Mouse (Mus musculus) spleen, postnatal 4 days (tissue): ENCODE results near the gene Pfn1.

Source experiments
- DNase-seq, 2 experiments: peaks; one replicate each; pipeline ENCODE4 v3.0.0; 2022; ENCODE audit warnings: low spot score in 2 of 2

Pfn1 gene

DNA sequence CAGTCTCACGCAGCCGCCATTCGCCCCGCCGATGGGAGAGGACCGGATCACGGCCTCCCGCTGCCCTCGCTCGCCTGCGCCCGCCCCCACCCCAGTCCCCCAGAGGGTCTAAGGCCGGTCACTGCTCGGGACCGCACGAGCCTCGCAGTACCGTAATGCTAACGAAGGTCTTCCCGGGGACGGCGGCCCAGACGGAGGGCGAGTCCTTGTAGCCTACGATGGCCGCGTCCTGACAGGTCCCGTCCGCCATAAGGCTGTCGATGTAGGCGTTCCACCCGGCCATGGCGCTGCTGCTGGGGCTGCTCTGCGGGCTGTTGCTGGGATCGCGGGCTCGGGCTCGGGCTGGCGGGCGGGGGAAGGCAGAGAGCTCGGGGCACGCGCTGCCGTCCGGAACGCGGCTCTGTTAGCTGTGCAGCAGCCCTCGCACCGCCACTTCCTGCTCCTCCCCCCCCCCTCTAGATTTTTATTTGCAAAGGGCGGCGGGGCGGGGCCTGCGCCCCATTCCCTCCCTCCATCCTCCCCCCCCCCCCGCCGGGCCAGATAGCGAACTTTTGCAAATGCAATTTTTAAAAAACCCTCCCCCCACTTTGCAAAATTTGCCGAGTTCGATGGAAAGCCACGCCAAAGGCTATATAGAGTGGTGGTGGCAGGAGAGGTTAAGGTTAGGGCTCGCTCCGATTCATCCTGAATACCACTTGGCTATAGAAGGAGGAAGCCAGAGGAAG is at the start of gene Pfn1:
Gene Pfn1 (minus strand): TSS at position 447 of the 725 bp plus-strand sequence.
- DNase-seq: peak; percentile 78 to 90

DNA sequence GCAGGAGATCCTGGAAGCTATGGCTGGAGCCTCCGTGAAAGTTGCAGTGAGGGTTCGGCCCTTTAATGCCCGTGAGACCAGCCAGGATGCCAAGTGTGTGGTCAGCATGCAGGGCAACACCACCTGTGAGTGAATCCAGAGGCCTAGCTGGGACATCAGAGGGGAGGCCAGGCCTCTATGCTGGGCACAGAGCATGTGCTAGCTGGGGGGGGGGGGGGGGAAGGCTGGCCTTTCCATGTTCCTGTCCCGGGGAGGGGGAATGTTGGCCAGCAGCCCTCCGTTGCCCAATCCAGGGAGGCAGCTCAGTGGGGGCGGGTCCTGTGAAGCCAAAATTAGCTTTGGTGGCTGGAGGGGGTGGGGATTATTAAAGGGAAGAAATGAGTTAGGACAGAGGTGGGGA is 48.3 kb upstream of the Pfn1 start:
- no peak for DNase-seq

DNA sequence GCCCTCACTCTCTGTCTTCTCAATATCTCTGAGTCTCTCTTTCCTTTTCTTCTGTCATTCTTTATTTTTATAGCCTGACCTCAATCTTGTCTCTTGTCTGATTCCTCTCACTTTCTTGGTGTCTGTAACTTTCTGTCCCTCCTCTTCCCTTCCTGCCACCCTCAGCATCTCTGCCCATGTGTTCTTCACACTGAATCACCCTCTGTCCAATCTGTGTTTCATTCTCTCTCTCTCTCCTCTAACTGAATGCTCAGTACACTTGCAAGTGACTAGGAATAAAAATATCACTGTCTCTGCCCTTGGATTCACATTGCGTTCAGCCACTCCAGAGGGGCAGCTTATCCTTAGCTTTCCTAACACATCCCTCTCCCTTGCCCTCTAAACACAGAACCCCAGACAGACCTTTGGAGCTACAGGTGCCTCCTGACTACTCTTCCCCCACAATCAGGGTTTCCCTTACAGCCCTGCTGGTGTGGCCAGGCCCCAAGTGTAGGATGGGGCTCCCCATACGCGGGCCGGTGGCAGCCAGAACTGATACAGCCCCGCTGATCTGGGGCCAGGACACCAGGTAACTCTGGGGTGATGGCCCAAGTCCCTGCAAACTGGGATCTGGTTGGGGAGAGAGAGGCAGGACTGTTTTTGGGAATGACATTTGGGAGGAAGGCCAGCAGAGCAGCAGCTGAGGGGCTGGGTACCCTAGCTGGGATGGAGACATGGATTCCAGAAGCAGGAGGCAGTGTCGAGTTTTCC is 47.7 kb upstream of the Pfn1 start:
- no peak for DNase-seq

DNA sequence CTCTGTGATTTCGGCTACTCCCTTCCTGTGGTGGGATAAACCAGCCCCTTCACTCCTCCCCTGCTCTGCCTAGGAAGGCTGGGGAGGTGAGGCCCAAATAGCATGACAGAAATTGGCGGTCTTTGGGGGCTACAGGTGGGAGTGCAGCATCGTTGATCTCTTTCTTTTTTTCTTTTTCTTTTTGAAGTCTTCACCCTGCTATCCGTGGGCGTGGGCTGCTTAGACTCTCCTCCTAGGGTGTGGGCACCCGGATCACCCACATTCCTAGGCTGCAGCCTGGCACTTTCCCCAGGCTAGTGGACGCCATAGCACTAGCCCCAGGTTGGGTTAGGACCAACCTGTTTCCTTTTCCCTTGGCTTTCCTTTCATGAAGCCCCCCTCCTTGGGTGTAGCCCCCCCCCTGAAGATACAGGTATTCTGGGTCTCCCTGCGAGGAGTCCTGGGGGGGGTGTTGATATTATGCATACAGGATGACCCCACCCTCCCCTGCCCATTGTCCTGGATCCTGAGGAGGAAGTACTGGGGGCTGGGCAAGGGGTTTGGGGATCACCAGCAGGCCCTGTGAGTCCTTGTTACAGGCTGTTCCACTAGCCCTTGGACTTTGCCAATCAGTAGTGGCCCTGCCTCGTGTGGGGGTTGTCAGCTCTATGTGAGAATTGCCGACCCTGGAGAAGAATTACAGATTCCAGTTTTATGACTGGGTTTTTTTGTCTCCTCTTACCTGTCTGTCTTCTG is 46.9 kb upstream of the Pfn1 start:
- DNase-seq: no peak

DNA sequence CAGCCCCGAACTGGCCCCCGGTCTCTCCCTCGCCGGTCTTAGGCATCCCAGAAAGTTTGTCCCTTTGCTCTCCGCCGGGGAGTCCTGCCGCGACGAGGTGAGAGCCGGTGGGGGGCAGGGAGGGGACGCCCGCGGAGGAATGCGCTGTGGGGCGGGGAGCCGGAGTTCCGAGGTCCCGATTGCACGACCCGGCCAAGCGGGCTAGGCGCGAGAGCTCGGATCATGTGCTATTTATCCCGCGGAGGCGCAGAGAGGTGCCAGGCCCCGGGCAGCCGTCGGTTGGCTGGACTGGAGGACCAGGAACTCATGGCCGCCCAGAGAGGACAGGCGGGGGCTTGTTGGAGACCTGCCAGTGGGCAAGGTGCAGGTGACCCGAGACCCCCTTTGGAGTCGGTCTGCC is 46.2 kb upstream of the Pfn1 start:
- DNase-seq: peak; percentile 47 to 84

DNA sequence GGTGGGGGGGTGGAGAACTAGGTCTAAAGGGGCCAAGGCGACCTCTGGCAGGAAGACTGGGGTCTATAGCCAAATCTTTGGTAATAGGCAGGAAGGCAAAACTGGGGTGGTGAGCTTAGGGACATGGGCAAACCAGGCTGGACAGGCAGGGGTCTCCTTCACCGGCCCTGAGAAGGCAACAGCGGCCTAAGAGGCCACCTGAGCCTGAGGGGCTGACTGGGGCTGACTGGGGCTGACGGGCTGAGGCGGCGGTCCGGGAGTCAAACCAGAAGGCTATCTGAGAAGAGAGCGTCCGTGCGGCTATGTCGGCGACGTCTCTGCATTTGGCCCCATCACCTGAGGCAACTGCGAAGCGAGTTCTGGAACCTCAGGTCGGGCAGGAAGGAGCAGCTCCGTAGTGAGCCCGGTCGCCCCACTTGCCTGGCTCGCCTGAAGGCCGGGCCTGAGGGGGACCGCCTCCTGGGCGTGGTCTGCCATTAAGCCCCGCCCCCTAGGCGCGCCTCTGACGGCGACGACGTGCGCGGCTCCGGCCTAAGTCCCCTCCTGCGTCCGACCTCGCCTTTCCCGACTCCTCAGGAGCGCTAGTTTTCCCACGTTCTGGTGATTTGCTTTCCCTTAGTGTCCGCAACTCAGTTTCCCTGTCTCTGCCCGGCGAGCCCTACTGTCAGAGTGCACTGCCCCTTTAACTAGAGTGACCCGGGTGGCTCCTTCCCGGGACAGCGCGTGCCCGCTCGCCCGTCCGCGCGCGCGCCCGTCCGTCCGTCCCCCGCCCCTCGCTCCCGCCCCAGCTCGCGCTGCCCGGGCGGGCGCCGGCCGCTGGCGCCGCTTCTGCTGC is 45.5 kb upstream of the Pfn1 start, which contains the start of the genes Inca1 and Kif1c:
Gene Inca1 (minus strand): TSS at position 434 of the 835 bp plus-strand sequence.
Gene Kif1c (plus strand): TSS at position 827 of the 835 bp plus-strand sequence.
- peak; percentile 97 to 99 for DNase-seq

DNA sequence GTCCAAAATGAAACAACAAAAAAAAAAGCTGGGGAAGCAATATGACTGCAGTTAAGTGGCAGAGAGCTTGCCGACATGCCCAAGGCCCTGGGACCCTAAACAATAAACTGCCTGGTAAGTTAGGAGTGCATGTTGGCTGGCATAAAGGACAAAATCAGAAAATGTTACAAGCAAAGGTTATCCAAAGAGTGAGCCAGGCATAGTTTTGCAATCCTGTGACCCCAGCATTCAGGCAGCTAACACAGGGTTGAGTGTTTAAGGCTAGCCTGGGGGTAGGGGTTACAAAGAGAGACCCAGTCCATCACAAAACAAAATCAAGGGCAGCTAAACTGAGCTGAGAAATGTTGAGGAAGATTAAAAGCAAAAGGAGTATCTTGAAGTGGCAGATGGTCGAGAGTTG is 44.6 kb upstream of the Pfn1 start:
- DNase-seq: no peak

DNA sequence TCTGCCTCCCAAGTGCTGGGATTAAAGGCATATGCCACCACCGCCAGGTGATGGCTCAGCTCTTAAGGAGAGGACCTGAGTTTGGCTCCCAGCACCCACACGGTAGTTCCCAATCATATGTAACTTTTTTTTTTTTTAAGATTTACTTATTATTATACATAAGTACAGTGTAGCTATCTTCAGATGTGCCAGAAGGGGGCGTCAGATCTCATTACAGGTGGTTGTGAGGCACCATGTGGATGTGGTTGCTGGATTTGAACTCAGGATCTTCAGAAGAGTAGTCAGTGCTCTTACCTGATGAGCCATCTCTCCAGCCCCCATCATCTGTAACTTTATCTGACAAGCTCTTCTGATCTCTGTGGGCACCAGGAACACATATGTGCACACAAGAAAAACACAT is 42.9 kb upstream of the Pfn1 start:
- no peak for DNase-seq

DNA sequence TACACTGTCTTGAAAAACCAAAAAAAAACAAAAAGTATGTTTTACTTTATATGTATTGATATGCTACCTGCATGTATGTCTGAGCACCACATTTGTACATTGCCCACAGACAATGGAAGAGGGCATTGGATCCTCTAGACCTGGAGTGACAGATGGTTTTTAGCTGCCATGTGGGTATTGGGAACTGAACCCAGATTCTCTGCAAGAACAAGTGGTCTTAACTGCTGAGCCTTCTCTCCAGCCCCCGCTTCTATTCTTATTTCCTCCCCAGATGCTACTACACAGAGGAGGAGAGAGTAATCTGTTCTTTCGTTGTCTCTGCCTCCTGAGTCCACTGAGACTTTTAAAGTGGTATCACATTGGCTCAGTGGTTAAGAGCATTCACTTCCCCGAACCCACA is 39.1 kb upstream of the Pfn1 start:
- no peak for DNase-seq

DNA sequence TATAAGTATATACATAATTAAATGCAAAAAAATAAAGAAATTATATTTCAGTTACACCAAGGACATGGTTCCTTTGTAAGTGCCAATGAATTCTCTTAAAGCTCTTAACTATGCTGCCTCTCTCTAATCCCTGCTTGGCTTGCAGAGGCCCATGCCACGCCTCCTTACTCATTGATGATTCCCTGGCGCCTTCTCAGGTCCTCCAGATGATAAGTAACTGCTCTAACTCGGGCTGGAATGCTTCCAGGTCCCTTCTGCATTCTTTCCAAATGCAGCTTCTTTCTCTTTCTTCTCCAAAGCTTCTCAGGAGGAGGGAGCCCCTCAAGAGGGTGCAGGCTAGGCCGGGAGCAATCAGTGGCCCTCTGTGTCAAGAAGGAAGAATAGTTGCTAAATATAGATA is 35.1 kb upstream of the Pfn1 start:
- no peak for DNase-seq

DNA sequence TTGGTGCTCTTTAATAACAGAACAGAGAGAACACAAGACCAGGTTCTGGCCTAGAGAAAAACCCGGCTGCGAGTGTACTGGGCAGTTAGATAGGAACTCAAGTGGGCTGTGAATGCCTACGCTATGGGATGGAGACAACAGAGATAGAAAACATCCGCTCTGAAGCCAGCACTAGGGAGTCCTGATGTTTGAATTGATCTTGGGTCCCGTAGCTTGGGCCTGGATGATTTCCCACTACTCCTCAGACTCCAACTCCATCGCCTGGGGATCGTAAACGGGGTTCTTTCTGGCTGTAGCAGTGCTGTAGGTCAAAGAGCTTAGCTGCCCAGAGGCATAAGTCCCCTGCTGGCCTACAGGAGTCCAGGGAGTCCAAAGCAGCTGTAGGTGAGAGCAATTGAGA is 33.9 kb upstream of the Pfn1 start:
- DNase-seq: no peak

DNA sequence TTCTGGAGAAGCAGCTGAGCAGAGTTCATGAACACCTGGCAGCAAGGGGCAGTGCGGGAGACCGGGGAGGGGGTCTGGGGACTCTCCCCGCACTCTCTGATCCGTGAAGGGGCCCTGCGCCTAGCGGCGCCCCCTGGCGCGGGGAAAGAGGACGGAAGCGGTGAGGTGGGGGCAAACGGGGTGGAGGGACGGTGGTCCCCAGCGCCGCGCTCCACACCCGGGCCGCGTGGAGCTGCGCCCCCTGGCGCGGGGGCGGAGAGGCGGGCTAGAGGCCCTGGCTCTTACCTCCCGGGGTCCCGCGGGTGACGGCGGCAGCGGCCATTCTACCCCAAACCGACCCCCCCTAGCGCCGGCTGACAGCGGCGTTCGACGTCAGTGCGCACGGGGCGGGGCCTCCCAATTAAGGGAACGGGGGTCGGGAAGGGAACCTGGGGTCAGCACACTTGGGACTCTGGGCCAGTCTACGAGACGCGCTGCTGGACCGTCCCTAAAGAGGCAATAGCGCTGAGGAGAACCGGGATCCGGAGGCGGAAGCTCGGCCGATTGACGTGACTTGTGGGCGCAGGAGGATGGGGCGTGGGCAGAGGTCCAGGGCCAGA is 33.3 kb upstream of the Pfn1 start, which contains the start of gene Camta2:
Gene Camta2 (minus strand): TSS at position 505 of the 599 bp plus-strand sequence.
- DNase-seq: peak; percentile 78 to 89

DNA sequence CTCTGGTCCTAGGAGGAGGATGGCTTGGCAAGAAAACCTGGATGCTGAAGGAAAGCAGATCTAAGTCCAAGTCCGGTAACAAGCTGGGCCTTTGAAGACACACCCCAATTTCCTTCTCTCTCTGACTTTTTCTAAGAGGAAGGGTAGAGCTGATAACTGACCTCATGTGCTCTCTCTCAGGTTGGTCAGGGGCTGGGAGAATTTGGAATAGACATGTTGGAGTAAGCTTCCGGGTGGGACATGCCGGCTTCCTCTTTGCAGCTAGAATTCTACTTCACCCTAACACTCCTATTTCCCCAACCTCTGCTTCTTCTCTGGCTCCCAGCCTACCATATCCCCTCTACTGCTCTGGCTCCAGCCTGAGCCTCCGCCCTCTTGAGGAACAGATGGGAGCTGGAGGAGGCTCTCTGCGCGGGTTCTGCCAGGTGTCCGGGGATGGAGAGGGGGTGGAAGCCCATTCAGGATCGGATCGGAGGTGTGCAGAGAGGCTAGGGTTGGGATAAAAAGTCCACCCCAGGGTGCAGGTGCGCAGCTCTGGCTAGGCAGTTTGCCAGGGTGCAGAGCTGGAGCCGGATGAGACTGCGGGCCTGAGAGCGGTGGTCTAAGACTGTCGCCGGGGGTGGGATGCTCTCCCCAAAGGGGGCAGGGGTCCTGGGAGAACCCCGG is 32.6 kb upstream of the Pfn1 start:
- DNase-seq: no peak

DNA sequence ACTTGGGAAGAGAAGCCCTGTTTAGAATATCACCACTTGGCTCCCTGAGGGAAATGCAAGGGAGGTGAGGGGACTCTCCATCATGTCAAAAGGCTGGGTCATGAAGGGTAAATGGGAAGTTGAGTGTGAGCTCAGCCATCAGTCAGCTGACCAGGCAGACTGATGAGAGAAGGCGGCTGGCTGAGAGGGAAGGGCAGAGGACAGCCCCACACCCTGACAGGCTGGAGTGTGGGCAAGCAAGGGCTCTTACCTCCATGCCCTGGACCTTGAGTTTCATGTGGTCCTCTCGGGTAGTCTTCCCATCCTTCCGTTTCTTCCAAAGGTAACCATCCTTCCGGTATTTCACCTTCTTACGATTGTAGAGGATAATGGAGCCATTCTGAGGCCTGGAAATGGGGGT is 29.2 kb upstream of the Pfn1 start:
- DNase-seq: no peak

DNA sequence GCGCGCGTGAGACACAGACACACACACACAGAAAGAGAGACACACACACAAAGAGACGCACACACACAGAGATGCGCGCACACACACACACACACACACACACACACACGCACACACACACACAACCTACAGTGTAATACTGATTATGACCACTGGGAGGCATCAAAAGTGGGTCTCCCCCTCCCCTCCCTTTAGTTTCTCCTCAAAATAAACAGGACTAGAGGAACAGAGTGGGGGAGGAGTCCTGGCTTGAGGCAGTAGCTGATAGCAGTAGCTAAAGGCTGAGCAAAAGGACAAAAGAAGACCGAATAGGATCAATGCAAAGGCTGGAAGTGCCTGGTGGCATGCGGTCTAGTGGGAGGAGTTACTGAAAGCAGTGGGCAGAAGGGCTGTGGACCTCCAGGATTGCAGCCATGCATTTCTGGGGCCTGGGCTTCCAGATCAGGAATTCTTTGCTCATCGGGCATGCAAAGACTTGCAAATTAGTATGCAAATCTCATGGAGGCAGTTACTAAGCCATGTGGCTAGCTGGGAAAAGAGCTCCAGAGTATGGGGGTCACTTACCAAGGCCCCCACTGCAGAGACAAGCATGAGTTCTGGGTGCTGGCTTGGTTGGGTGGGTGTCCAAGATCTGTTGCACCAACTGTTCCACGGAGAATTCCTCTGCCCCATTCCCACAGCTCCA is 27.6 kb upstream of the Pfn1 start:
- DNase-seq: no peak

DNA sequence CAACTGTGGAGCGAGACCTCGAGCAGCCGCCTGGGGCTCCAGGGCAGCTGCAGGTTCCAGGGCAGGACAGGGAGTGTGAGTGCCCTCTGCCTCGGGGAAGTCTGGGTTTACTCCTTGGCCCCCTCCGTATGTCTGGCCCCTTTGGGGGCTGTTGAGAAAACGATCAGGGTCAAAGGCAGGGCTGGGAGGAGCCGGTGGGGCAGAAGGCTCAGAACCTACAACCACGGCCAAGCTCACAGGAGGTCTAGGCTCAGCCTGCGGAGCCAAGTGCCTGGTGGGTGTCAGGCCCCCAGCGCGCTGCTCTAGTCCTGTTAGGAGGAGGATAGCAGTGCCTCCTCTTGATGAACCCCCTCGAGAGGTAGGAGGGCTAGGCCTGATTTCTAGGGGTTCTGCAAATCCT is 26.7 kb upstream of the Pfn1 start:
- no peak for DNase-seq

DNA sequence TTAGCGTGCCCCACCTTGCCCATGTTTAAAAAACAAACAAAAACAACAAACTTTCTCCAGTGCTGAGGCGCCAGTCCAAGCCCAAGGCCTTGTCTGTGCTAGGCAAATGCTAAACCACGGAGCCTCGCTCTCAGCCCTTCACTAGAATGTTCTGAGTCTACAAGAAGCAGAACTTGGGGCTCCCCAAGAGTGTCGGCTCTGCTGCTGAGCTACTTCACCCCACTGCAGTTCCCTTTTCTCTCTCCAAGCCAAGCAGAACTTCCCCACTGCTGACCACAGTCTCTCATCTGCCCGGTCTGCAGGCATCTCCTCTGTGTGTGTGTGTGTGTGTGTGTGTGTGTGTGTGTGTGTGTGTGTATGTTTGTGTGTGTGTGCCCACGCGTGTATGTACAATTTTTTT is 25.4 kb upstream of the Pfn1 start:
- peak in 1 of 2 experiments; percentile 45 for DNase-seq

DNA sequence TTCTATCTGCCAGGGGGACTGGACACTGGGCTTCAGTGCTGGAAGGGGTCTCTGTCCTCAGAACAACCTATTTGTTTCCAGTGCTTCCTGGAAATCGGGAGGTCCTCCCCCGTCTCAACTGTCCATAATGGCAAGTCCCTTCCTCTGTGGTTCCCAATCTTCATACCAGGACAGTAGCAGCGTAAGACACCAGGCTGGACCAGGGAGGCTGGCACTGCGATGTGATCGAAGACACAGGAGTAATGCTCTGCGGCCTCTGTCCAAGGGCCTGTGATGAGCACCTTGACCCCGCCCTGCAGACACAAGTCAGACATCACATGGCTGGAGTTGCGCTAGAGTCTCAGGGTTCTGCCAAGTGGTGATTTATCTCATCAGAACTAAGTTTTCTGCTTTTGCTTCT is 24.9 kb upstream of the Pfn1 start:
- DNase-seq: no peak

DNA sequence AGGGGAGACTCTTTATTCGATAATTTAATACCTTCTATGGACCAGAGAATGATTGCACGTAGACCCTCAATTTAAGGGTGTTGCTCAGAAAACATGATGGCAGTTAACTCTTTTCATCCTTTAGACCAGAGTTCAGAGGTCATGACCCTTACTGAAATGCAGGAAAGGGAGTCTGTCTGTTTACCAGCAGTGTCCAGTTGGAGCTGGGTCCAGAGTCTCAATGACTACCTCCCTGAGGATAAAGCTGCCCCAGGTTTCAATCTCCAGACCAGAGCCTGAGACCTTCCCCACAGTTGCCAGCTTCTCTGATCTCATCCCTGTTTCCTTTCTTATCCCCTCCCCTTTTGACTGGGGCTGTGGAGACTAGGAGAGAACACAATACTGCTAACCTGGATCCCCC is 24.1 kb upstream of the Pfn1 start:
- no peak for DNase-seq

DNA sequence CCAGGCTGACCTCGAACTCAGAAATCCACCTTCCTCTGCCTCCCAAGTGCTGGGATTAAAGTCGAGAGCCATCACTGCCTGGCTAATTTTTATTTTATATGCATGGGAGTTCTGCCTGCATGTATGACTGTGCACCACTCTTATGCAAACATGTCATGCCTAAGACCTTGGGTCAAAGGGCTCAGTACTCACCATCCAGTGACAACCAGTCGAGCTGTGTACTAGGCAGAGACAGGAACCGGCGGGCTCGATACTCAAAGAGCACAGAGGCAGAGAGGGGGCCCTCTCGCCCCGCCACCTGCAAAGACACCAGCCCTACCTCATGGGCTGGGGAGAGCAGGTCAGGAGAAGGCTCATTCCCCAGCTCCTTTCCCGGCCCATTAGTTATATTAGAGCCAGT is 23.6 kb upstream of the Pfn1 start:
- DNase-seq: no peak
